Mouse (Mus musculus): Measurements from ENCODE around the gene Smbd1. TPM values are rescaled to one million over a fixed set of nuclear protein-coding genes. Genes with fewer than 3 reads are reported as not detected.

The Smbd1 gene
- polyA plus RNA-seq, 1 experiment, result not detected

DNA sequence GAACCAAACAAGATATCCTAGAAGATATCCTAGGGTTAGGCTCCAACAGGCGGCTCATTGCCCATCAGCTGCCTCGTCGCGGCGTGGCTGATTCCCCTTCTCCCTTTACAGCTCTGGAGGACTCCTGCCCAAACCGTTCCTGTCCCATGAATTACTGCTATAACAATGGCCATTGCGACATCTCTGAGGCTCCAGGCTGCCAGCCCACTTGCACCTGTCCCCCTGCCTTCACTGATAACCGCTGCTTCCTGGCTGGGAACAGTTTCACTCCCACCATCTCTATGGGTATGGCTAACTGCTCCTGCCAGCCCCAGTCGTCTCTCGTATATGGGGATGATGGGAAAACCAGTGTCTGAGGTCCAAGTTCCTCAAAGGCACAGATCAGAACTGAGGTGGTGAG is 33.6 kb downstream of the Smbd1 start:
- no peak for TF ChIP-seq POLR2A (IDR thresholded peaks at IDR 0.05; ENCODE audit: insufficient read depth, low read length)
- TF ChIP-seq EP300 (IDR thresholded peaks at IDR 0.05; ENCODE audit: insufficient read depth, low read depth, low read length), result no peak
- no peak for TF ChIP-seq CTCF (IDR thresholded peaks at IDR 0.05; ENCODE audit: low read depth, low read length)
- no peaks in the 10 kb centered on the region for H3K36me3 ChIP-seq (ENCODE audit: control insufficient read depth, insufficient read depth, low read length, poor library complexity, severe bottlenecking)
- no peaks in the 10 kb centered on the region for H3K27me3 ChIP-seq (ENCODE audit: control insufficient read depth, insufficient read depth, low read length, poor library complexity, severe bottlenecking)
- no peak overlapping the region for H3K9ac ChIP-seq (ENCODE audit: low read depth, poor library complexity, severe bottlenecking)
- H3K27ac ChIP-seq (ENCODE audit: insufficient read depth, low read length), result no peak overlapping the region
- H3K4me1 ChIP-seq (ENCODE audit: control insufficient read depth, insufficient read depth, low read length), result no peaks in the 10 kb centered on the region
- H3K4me3 ChIP-seq (ENCODE audit: low read depth, low read length), result no peak overlapping the region
- H3K9me3 ChIP-seq (replicated peaks; ENCODE audit: control insufficient read depth, insufficient read depth, low read length, poor library complexity, severe bottlenecking), result no peaks in the 10 kb centered on the region

- no peaks in the 10 kb centered on the region for H3K9me3 ChIP-seq (replicated peaks; ENCODE audit: control insufficient read depth, insufficient read depth, low read length, poor library complexity, severe bottlenecking)
- no peak for TF ChIP-seq POLR2A (IDR thresholded peaks at IDR 0.05; ENCODE audit: insufficient read depth, low read length)
- no peak for TF ChIP-seq CTCF (IDR thresholded peaks at IDR 0.05; ENCODE audit: low read depth, low read length)
- TF ChIP-seq EP300 (IDR thresholded peaks at IDR 0.05; ENCODE audit: insufficient read depth, low read depth, low read length), result no peak
- H3K4me3 ChIP-seq (ENCODE audit: low read depth, low read length), result no peak overlapping the region
- no peak overlapping the region for H3K27ac ChIP-seq (ENCODE audit: insufficient read depth, low read length)
- no peak overlapping the region for H3K9ac ChIP-seq (ENCODE audit: low read depth, poor library complexity, severe bottlenecking)
- H3K36me3 ChIP-seq (ENCODE audit: control insufficient read depth, insufficient read depth, low read length, poor library complexity, severe bottlenecking), result no peaks in the 10 kb centered on the region
- no peaks in the 10 kb centered on the region for H3K27me3 ChIP-seq (ENCODE audit: control insufficient read depth, insufficient read depth, low read length, poor library complexity, severe bottlenecking)
- H3K4me1 ChIP-seq (ENCODE audit: control insufficient read depth, insufficient read depth, low read length), result no peaks in the 10 kb centered on the region
Measured at GRCm38 (mm10) chr16:32766904-32767303, 43.4 kb downstream of the Smbd1 start.

- H3K4me1 ChIP-seq (ENCODE audit: control insufficient read depth, insufficient read depth, low read length), result no peaks in the 10 kb centered on the region
- no peak for TF ChIP-seq EP300 (IDR thresholded peaks at IDR 0.05; ENCODE audit: insufficient read depth, low read depth, low read length)
- no peak overlapping the region for H3K27ac ChIP-seq (ENCODE audit: insufficient read depth, low read length)
- no peaks in the 10 kb centered on the region for H3K27me3 ChIP-seq (ENCODE audit: control insufficient read depth, insufficient read depth, low read length, poor library complexity, severe bottlenecking)
- H3K9ac ChIP-seq (ENCODE audit: low read depth, poor library complexity, severe bottlenecking), result no peak overlapping the region
- H3K9me3 ChIP-seq (replicated peaks; ENCODE audit: control insufficient read depth, insufficient read depth, low read length, poor library complexity, severe bottlenecking), result no peaks in the 10 kb centered on the region
- H3K36me3 ChIP-seq (ENCODE audit: control insufficient read depth, insufficient read depth, low read length, poor library complexity, severe bottlenecking), result no peaks in the 10 kb centered on the region
- no peak overlapping the region for H3K4me3 ChIP-seq (ENCODE audit: low read depth, low read length)
Measured at GRCm38 (mm10) chr16:32764961-32765360, 45.3 kb downstream of the Smbd1 start.

DNA sequence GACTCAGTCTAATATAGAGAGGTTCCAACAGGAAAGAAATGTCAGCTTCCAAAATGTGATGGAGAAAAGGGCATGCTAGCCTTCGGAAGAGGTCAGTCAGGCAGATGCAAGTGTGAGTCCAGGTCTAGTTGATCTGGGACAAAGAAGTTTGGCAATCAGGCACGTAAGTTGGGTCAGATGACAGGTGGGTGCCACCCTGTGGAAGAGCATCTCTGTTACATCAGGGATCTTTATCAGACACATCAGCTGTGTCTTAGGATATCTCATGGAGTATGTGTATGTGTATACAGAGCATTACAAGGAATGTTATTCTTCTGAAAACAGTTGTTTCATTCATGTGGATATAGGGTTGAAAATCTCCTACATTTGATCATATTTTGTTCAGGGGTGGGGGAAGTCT is 45.7 kb downstream of the Smbd1 start:
- no peaks in the 10 kb centered on the region for H3K4me1 ChIP-seq (ENCODE audit: control insufficient read depth, insufficient read depth, low read length)
- no peak overlapping the region for H3K27ac ChIP-seq (ENCODE audit: insufficient read depth, low read length)
- TF ChIP-seq CTCF (IDR thresholded peaks at IDR 0.05; ENCODE audit: low read depth, low read length) (no peak), POLR2A (IDR thresholded peaks at IDR 0.05; ENCODE audit: insufficient read depth, low read length) (no peak), EP300 (IDR thresholded peaks at IDR 0.05; ENCODE audit: insufficient read depth, low read depth, low read length) (no peak)
- H3K36me3 ChIP-seq (ENCODE audit: control insufficient read depth, insufficient read depth, low read length, poor library complexity, severe bottlenecking), result no peaks in the 10 kb centered on the region
- no peak overlapping the region for H3K4me3 ChIP-seq (ENCODE audit: low read depth, low read length)
- no peak overlapping the region for H3K9ac ChIP-seq (ENCODE audit: low read depth, poor library complexity, severe bottlenecking)
- H3K27me3 ChIP-seq (ENCODE audit: control insufficient read depth, insufficient read depth, low read length, poor library complexity, severe bottlenecking), result no peaks in the 10 kb centered on the region
- no peaks in the 10 kb centered on the region for H3K9me3 ChIP-seq (replicated peaks; ENCODE audit: control insufficient read depth, insufficient read depth, low read length, poor library complexity, severe bottlenecking)

Other genes starting within 250 kb of the Smbd1 start
- gene Tfrc, start 201.6 kb downstream of the Smbd1 start, polyA plus RNA-seq (2011; ENCODE audit: insufficient read depth, insufficient read length, low read depth, missing spikeins), result 118 and 141 TPM in 2 replicates
- 37.6 and 42.4 TPM in 2 replicates for gene Tnk2, start 166.6 kb downstream of the Smbd1 start, polyA plus RNA-seq (2011; ENCODE audit: insufficient read depth, insufficient read length, low read depth, missing spikeins)
- not detected in 2 replicates for gene Muc4, start 74.6 kb downstream of the Smbd1 start, polyA plus RNA-seq (2011; ENCODE audit: insufficient read depth, insufficient read length, low read depth, missing spikeins)
- not detected in 2 replicates for gene Muc20, start 13.0 kb downstream of the Smbd1 start, polyA plus RNA-seq (2011; ENCODE audit: insufficient read depth, insufficient read length, low read depth, missing spikeins)
- 116 and 124 TPM in 2 replicates for gene Fyttd1, start 67.0 kb upstream of the Smbd1 start, polyA plus RNA-seq (2011; ENCODE audit: insufficient read depth, insufficient read length, low read depth, missing spikeins)
- 19.8 and 23.7 TPM in 2 replicates for gene Rubcn, start 67.3 kb upstream of the Smbd1 start, polyA plus RNA-seq (2011; ENCODE audit: insufficient read depth, insufficient read length, low read depth, missing spikeins)
- gene Lrch3, start 103.6 kb upstream of the Smbd1 start, polyA plus RNA-seq (2011; ENCODE audit: insufficient read depth, insufficient read length, low read depth, missing spikeins), result 32.5 and 32.9 TPM in 2 replicates
- 18.0 and 19.8 TPM in 2 replicates for gene Iqcg, start 245.7 kb upstream of the Smbd1 start, polyA plus RNA-seq (2011; ENCODE audit: insufficient read depth, insufficient read length, low read depth, missing spikeins)
- gene Rpl35a, start 246.0 kb upstream of the Smbd1 start, polyA plus RNA-seq (2011; ENCODE audit: insufficient read depth, insufficient read length, low read depth, missing spikeins), result 1,375 and 1,499 TPM in 2 replicates

All from ES-Bruce4 (cell line).